Mouse (Mus musculus) adrenal gland, adult 8-10 months (tissue): ENCODE measurements at regions not wholly inside any gene's neighbourhood (a gene's known extent, or its start where the extent isn't known, plus 50 kb on each side); places are given as distances from the start of the nearest gene placed in this dataset.
"Not testable (repeated sequence)": the region's sequence is repeated elsewhere in the genome, so short reads cannot be mapped to it uniquely, and the experiment has no call there.

Experiments used
- DNase-seq: peaks from one replicate; pipeline ENCODE4 v3.0.0; 2022
- microRNA-seq, 2 experiments: library from miRNA; unstranded; fragments of <30 nt; microRNA quantifications; one replicate each; pipeline ENCODE4 v1.2.0; 2022

DNA sequence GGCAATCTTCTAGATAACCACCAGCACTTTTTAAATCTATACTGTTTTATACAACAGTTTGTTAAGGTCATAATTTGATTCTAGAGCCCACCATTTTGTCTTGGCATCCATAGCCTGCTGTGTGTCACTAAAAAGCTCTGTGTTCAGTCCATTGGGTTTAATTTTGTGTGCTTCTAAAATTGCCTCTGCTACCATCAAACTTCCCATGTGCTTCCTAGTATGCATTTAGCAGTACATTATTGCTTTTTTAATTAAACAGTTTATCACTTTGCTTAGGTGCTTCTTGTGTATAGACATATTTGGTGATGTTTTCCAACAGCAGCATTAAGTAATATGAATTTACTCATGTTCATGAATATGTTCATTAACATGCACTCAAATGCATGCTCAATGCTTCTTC is 102.4 kb upstream of the Egfr start:
- no peak for DNase-seq

DNA sequence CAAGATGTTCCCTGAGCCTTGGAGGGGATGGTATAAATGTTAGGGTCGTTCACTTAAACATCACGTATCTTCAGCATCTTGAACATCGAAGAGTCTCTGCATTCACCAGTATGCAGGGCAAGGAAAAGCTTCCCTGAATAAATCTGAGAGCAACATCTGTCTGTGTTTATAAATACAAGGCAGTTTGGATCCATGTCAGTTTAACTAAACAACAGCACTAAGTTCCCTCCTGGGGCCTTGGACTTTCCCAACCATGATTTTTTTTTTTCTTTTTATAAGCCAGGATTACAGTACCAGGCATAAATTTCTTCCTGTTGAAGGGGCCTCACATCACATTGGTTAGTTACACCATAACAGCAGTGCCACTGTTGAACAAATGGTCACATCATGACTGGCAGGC is 88.2 kb upstream of the Egfr start:
- no peak for DNase-seq

DNA sequence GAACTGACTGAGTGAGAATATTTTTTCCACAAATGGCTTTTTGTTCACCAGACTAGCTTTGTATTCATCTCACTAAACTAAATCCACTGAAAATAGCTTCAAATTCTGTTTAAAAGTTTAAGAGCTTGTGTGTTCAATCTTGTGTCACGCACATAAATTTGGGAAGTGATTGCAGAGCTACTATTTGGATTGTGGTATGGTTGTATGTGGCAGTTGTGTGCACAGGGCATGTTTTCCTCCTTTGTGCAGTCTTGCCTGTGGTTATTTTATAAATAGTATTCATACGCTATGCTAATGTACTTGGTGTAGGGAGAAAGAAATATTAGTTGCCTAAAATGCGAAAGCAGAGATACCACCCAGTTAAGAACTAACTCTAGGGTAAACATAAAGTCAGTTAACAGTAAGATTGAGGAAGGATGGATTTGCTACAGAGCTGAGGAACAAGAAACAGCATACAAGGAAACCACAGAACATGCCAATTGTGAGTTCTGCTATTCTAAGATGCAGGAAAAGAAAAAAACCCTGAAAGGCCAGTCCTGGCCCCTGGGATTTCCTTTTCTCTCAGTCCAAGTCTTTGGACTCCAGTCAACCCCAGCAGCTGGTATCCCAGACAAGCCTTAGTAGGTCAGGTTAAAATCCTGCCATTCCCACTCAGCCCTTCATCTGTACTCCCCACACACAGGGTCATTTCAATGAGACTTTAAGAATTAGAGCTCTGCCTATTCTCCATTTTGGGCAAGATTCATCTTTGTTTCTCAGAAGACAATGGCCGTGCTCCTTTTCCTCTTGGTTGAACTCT is 82.4 kb upstream of the Egfr start:
- DNase-seq, result no peak

DNA sequence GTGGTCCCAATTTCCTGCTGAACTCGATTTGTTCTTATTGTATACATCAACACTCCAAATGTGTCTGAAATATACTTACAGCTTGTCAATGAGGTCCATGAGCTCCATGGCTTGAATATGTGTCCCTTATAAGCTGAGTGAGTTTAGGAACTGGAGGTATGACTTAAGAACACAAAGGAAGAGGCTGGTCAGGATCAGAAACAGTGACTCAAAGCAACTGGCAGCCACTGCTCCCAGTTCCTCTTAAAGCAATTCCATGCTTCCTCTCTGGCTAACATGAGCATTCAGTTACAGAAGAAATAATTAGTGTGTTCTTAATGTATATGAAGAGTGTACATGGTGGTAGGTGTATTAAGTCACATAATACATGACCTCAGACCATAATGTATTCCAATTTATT is 81.7 kb upstream of the Egfr start:
- no peak for DNase-seq

DNA sequence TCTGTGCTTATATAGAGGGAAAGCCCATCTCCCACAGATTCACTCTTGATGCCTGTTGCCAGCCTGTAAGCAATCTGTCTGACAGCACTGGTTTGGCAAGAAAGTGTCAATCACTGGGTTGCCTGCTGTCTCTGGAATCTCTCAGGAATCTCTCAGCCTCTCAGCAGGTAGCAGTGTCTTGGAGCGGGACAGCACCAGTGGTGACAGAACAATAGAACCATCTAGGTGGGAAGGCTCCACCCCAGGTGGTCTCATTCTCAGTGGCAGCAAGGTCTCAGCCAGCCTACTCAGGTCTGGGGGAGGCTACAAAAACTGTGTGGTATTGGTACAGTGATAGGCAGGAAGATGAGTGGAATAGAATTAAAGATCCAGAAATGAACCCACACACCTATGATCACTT is 76.1 kb upstream of the Egfr start:
- DNase-seq, result not testable (repeated sequence)

DNA sequence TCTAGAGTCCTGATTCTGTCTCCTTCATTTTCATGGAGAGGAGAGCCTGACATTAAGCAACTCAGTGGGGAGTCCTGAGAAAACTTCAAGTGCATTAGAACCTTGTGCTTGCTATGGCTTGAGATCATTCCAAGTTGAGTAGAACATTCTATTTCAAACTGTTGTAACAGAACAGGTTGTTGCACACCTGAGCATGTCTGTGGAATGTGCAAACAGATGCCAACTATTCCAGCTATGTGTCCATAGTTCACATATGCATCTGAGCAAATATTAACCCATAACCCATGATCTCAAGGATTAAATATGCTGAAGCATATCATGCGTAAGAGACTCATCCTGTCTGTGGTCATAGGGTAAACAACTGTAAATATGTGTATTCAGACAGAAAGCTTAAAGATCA is 68.5 kb upstream of the Egfr start:
- no peak for DNase-seq

DNA sequence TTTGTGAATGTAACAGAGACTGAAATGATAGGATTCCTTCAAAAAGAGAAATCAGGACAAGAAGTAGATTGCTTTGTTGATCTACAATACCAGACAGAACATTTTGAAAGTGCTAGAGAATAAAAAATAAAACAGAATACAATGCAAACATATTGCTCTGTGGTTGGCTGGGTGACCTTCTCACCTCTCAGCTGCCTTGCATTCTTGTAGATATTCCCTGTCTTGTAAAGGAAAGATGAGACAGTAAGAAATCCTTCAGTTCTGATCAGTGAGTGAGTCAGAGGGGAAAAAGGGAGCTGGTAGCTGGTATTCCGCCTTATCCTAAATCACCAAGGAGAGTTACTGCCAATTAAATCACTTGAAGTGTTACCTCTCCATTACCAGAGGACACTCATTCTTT is 56.4 kb upstream of the Egfr start:
- DNase-seq, result no peak

DNA sequence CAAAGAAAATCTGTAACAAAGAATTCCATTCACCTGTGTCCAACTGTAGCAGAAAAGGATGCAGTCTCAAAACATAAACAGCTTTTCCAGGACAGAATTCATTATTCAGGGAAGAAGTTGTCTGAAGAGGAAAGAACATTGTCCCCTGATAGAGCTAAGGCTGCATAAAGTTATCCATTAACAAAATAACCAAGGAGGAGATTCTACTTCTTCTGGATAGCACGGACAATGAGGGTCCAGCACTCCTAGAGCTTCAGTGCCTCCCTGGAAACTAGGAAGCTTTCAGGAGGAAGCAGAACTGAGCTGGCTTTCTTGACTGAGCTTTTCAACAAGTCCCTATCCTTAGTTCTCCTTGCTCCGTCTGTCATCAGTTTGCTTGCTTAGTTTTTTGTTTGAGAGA is 55.2 kb upstream of the Egfr start:
- no peak for DNase-seq

DNA sequence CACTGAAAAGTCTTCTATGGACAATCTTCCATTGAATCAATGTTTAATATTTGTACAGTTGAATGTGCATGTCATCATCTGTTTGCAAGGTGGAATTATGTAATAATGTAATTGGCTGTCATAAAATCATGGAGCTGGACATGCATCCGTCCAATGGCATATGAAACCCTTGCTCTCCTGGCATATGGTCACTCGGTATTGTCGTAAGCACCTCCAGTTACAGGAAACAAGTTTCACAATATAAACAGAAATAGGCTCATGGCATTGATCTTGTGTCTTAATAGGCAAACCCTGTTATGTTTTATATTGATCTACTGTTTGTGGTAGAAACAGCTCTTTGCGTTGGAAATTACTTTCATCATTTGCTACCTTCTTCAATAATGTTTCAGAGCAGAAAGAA is 50.2 kb upstream of the Egfr start:
- no peak for DNase-seq

Small RNA genes lying in the stretch of these regions (microRNA-seq; reads per million reads assigned to microRNA genes)
- gene Gm24714, result 0 reads per million in 2 experiments
